Mouse (Mus musculus): ENCODE data around the gene Itpr3. TPM values are rescaled to one million over a fixed set of nuclear protein-coding genes. Genes with fewer than 3 reads are reported as not detected.

Gene Itpr3
- polyA plus RNA-seq, 1 experiment from 2014 or later = 1.5 TPM

DNA sequence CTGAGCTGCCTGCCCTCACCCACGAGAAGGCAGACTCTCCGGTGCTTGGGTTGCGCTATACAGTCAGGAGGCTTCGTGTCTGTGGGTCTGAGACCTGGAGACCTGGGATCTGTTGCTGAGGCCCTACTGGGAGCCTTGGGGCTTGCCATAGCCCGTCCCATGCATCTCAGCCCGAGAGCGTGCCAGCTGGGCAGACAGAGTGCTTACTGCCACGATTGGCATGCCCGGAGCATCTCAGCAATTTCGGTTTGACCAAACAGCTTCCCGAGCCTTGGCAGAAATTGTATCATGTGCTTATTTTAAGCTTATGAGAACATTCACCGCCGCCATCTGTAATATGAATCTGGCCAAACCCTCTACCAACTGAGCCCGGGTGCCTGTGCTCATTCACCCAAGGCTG lies 97.2 kb downstream of the Itpr3 start:
- Histone ChIP-seq H3K27me3 (ENCODE audit: control insufficient read depth, insufficient read depth, low read length) (no peaks in the 10 kb centered on the region), H3K36me3 (replicated peaks; ENCODE audit: control insufficient read depth, insufficient read depth, low read depth, low read length) (no peaks in the 10 kb centered on the region), H3K4me3 (ENCODE audit: low read depth, low read length) (no peak overlapping the region), H3K27ac (replicated peaks; ENCODE audit: low read depth, low read length) (no peak overlapping the region), H3K9me3 (replicated peaks; ENCODE audit: control insufficient read depth, low read length) (no peaks in the 10 kb centered on the region), H3K4me1 (ENCODE audit: control insufficient read depth, insufficient read depth, low read length) (no peaks in the 10 kb centered on the region; the same call in 1 of the 2 replicates), H3K9ac (replicated peaks; ENCODE audit: low read length) (no peak overlapping the region; the same call in 1 of the 2 replicates), H3K4me2 (ENCODE audit: low read depth, low read length) (no peak overlapping the region)
- 87% methylated on average over 14 of the region's 14 CpGs for WGBS
- ATAC-seq (replicated peaks; ENCODE audit: insufficient number of reproducible peaks, low FRiP score, low TSS enrichment, low read depth) = no peak
- DNase-seq (ENCODE audit: low spot score) = no peak

DNA sequence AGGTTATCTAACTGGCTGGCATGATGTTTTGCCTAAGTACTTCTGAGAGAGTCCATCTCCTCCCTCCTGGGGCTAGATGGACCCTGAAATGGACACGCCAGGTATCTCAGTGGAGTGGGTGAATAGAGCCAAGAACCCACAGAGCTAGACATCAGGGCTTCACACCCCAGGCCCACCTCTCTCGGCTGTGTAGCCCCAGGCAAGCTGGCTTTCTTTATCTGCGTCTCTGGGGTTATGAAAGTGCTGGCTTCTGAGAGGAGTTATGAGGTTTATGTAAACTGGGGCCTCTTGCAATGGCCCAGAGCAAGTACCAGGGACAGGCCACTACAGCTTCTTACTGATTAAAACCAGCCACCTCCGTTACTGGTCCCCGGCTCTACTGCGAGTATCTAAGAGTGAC lies 97.8 kb downstream of the Itpr3 start:
- 71% methylated on average over 6 of the region's 6 CpGs for whole genome bisulfite sequencing
- Histone ChIP-seq H3K27me3 (ENCODE audit: control insufficient read depth, insufficient read depth, low read length) (no peaks in the 10 kb centered on the region), H3K27ac (replicated peaks; ENCODE audit: low read depth, low read length) (no peak overlapping the region), H3K4me1 (ENCODE audit: control insufficient read depth, insufficient read depth, low read length) (no peaks in the 10 kb centered on the region; the same call in 1 of the 2 replicates), H3K9me3 (replicated peaks; ENCODE audit: control insufficient read depth, low read length) (no peaks in the 10 kb centered on the region), H3K9ac (replicated peaks; ENCODE audit: low read length) (no peak overlapping the region), H3K36me3 (replicated peaks; ENCODE audit: control insufficient read depth, insufficient read depth, low read depth, low read length) (no peaks in the 10 kb centered on the region), H3K4me3 (ENCODE audit: low read depth, low read length) (no peak overlapping the region), H3K4me2 (ENCODE audit: low read depth, low read length) (no peak overlapping the region)
- no peak for DNase-seq (ENCODE audit: low spot score)
- no peak for ATAC-seq (replicated peaks; ENCODE audit: insufficient number of reproducible peaks, low FRiP score, low TSS enrichment, low read depth)

DNA sequence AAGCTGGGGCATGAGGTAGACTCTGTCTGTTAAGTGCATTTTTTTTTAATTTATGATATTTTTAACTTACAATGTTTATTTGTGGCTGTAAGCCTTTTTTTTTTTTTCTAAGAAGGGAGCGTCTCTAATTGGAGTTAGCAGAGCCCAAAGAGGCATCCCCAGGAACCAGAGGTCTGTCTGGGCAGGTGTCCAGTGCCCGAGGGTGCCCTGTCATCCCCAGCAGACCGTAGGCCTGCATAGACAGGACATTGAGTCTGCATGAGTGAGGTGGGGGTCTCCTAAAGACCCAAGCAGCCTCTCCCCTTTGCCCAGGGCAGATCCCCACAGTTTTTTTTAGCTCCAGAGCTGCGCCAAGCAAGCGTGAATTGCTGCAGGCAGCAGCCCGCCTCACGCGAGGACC lies 98.6 kb downstream of the Itpr3 start:
- H3K36me3 ChIP-seq (replicated peaks; ENCODE audit: control insufficient read depth, insufficient read depth, low read depth, low read length) = no peaks in the 10 kb centered on the region
- H3K4me2 ChIP-seq (ENCODE audit: low read depth, low read length) = no peak overlapping the region
- no peak overlapping the region for H3K4me3 ChIP-seq (ENCODE audit: low read depth, low read length)
- H3K27me3 ChIP-seq (ENCODE audit: control insufficient read depth, insufficient read depth, low read length) = no peaks in the 10 kb centered on the region
- no peaks in the 10 kb centered on the region for H3K9me3 ChIP-seq (replicated peaks; ENCODE audit: control insufficient read depth, low read length)
- H3K4me1 ChIP-seq (ENCODE audit: control insufficient read depth, insufficient read depth, low read length) = no peaks in the 10 kb centered on the region; the same call in 1 of the 2 replicates
- H3K27ac ChIP-seq (replicated peaks; ENCODE audit: low read depth, low read length) = no peak overlapping the region
- ATAC-seq (replicated peaks; ENCODE audit: insufficient number of reproducible peaks, low FRiP score, low TSS enrichment, low read depth) (no peak), DNase-seq (ENCODE audit: low spot score) (no peak)
- H3K9ac ChIP-seq (replicated peaks; ENCODE audit: low read length) = no peak overlapping the region
- 86% methylated on average over 8 of the region's 8 CpGs for WGBS

DNA sequence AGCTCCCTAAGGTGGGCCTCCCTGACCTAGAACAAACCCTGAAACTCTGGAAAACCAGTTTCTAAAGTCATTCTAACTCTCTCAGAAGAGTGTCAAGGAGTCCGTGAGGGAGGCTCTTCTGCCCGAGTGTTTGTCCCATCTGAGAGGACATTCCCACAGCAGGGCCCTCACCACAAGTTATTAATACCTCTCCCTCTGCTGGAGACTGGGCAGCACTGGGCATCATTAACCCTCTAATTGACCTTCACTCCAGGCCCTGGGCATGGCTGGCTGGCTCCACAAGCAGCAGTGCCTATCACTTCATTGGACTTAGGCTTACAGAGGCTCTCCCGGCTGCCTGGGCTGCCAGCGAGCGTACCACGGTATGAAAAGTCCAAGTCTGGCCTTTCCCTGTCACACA lies 101.3 kb downstream of the Itpr3 start:
- ATAC-seq (replicated peaks; ENCODE audit: insufficient number of reproducible peaks, low FRiP score, low TSS enrichment, low read depth) (no peak), DNase-seq (ENCODE audit: low spot score) (no peak)
- no peak overlapping the region for H3K9ac ChIP-seq (replicated peaks; ENCODE audit: low read length)
- H3K4me3 ChIP-seq (ENCODE audit: low read depth, low read length) = no peak overlapping the region
- H3K27ac ChIP-seq (replicated peaks; ENCODE audit: low read depth, low read length) = no peak overlapping the region
- H3K9me3 ChIP-seq (replicated peaks; ENCODE audit: control insufficient read depth, low read length) = no peaks in the 10 kb centered on the region
- no peaks in the 10 kb centered on the region; the same call in 1 of the 2 replicates for H3K4me1 ChIP-seq (ENCODE audit: control insufficient read depth, insufficient read depth, low read length)
- H3K36me3 ChIP-seq (replicated peaks; ENCODE audit: control insufficient read depth, insufficient read depth, low read depth, low read length) = no peaks in the 10 kb centered on the region
- no peaks in the 10 kb centered on the region for H3K27me3 ChIP-seq (ENCODE audit: control insufficient read depth, insufficient read depth, low read length)
- 83% methylated on average over 6 of the region's 6 CpGs for WGBS
- H3K4me2 ChIP-seq (ENCODE audit: low read depth, low read length) = no peak overlapping the region

DNA sequence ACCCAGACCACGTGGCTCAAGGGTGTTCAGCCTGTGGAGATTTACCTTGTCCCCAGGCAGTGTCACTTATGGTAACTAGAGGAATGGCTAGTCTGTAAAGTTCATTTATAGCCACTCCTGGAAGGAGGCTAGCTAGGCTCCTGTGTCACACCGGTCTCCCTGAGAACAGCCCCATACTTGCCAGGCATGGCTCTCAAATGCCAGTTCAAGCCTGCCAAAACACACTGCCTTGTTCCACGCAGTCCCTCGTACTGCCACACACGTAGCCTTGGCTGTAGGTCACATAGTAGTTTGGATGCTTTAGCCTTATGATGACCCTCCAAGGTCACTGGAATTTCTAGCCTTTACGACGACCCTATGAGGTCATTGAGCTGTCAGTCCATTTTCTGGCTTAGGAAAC lies 102.1 kb downstream of the Itpr3 start:
- H3K4me1 ChIP-seq (ENCODE audit: control insufficient read depth, insufficient read depth, low read length) = no peaks in the 10 kb centered on the region
- H3K9me3 ChIP-seq (replicated peaks; ENCODE audit: control insufficient read depth, low read length) = no peaks in the 10 kb centered on the region
- ATAC-seq (replicated peaks; ENCODE audit: insufficient number of reproducible peaks, low FRiP score, low TSS enrichment, low read depth) (no peak), DNase-seq (ENCODE audit: low spot score) (no peak)
- H3K9ac ChIP-seq (replicated peaks; ENCODE audit: low read length) = no peak overlapping the region
- no peaks in the 10 kb centered on the region for H3K36me3 ChIP-seq (replicated peaks; ENCODE audit: control insufficient read depth, insufficient read depth, low read depth, low read length)
- 67% methylated on average over 7 of the region's 7 CpGs for WGBS
- H3K4me3 ChIP-seq (ENCODE audit: low read depth, low read length) = no peak overlapping the region
- no peak overlapping the region for H3K4me2 ChIP-seq (ENCODE audit: low read depth, low read length)
- H3K27me3 ChIP-seq (ENCODE audit: control insufficient read depth, insufficient read depth, low read length) = no peaks in the 10 kb centered on the region
- H3K27ac ChIP-seq (replicated peaks; ENCODE audit: low read depth, low read length) = no peak overlapping the region

DNA sequence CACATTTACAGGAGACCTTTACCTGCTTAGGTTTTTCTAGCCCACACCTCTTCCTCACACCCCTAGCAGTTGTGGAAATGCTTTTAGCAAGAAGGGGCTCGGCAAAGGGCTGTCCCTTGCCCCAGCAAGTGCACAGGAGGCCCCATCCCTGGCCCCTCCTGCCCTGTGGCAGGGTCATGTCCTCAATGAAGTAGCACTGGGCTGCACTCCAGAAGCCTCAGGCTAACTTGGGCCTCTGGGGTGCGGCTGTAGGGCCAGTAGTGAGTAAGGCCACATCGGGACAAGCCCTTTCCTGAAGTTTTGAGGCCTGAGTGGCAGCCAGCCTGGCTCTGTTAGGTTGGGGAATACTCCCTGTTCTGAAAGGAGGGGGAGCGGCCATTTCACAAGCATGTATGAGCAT lies 103.8 kb downstream of the Itpr3 start:
- Histone ChIP-seq H3K4me1 (ENCODE audit: control insufficient read depth, insufficient read depth, low read length) (no peaks in the 10 kb centered on the region), H3K27me3 (ENCODE audit: control insufficient read depth, insufficient read depth, low read length) (no peaks in the 10 kb centered on the region), H3K9me3 (replicated peaks; ENCODE audit: control insufficient read depth, low read length) (no peaks in the 10 kb centered on the region), H3K9ac (replicated peaks; ENCODE audit: low read length) (no peak overlapping the region), H3K36me3 (replicated peaks; ENCODE audit: control insufficient read depth, insufficient read depth, low read depth, low read length) (no peaks in the 10 kb centered on the region), H3K4me3 (ENCODE audit: low read depth, low read length) (no peak overlapping the region), H3K27ac (replicated peaks; ENCODE audit: low read depth, low read length) (no peak overlapping the region), H3K4me2 (ENCODE audit: low read depth, low read length) (no peak overlapping the region)
- WGBS = 59% methylated on average over 4 of the region's 4 CpGs
- DNase-seq (ENCODE audit: low spot score) = no peak
- no peak for ATAC-seq (replicated peaks; ENCODE audit: insufficient number of reproducible peaks, low FRiP score, low TSS enrichment, low read depth)

DNA sequence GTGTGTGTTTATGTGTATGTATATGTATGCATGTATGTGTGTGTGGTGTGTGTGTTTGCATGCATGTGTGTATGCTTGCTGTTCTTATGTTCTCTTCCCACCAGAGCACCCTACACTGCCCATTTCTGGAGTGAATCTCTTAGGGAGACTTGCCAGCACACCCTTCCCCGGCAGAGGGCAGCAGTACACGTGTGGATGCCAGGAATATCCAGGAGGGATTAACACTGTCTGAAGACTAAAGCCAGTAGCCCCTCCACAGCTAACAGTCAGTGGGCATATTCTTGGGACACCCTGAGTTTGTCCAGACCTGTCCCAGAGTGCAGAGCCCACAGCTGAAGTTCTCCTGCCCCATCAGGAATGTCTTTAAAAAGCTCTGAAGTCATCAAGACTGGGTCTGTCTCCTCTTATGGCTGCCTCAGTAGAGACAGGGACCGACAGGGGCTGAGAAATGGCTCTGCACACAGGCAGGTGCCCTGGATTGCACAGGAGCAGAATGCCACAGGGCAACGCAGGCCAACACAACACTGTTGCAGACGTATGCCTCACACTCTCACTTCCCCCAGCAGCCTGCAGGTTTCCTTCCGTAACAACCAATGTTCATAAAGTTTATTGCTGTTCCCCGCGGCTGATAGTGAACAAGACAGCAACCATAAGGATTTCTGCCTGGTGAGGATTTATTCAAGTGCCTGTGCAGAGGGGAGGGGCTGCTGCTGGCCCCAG lies 108.1 kb downstream of the Itpr3 start:
- no peaks in the 10 kb centered on the region for H3K9me3 ChIP-seq (replicated peaks; ENCODE audit: control insufficient read depth, low read length)
- H3K4me2 ChIP-seq (ENCODE audit: low read depth, low read length) = no peak overlapping the region
- ATAC-seq (replicated peaks; ENCODE audit: insufficient number of reproducible peaks, low FRiP score, low TSS enrichment, low read depth) (no peak; the same call in 1 of the 2 replicates), DNase-seq (ENCODE audit: low spot score) (peak; percentile 69)
- WGBS = 70% methylated on average over 8 of the region's 8 CpGs
- no peaks in the 10 kb centered on the region; the same call in 1 of the 2 replicates for H3K4me1 ChIP-seq (ENCODE audit: control insufficient read depth, insufficient read depth, low read length)
- no peak overlapping the region for H3K9ac ChIP-seq (replicated peaks; ENCODE audit: low read length)
- no peaks in the 10 kb centered on the region for H3K27me3 ChIP-seq (ENCODE audit: control insufficient read depth, insufficient read depth, low read length)
- no peak overlapping the region for H3K4me3 ChIP-seq (ENCODE audit: low read depth, low read length)
- H3K27ac ChIP-seq (replicated peaks; ENCODE audit: low read depth, low read length) = no peak overlapping the region
- H3K36me3 ChIP-seq (replicated peaks; ENCODE audit: control insufficient read depth, insufficient read depth, low read depth, low read length) = no peaks in the 10 kb centered on the region

DNA sequence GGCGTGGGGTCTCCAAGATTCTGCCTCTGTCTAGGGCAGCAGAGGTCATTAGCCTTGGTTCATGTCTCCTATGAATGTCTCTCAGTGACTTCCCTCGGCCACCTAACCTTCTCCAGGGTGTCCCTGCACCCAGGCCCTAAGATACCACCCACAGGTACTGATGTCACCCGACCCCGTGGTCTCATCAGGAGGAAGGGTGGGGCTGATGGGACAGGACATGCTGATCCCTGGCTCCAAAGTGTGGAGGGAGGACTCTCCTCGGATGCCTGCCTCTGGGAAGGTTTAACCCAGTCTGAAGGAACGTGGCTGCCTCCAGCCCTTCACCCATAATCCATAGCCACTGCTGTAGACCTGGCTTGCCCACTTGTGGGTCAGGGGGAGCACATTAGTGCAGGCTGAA lies 109.8 kb downstream of the Itpr3 start:
- Histone ChIP-seq H3K9ac (replicated peaks; ENCODE audit: low read length) (no peak overlapping the region), H3K4me1 (ENCODE audit: control insufficient read depth, insufficient read depth, low read length) (no peaks in the 10 kb centered on the region; the same call in 1 of the 2 replicates), H3K27me3 (ENCODE audit: control insufficient read depth, insufficient read depth, low read length) (no peaks in the 10 kb centered on the region), H3K27ac (replicated peaks; ENCODE audit: low read depth, low read length) (no peak overlapping the region), H3K4me2 (ENCODE audit: low read depth, low read length) (no peak overlapping the region), H3K36me3 (replicated peaks; ENCODE audit: control insufficient read depth, insufficient read depth, low read depth, low read length) (no peaks in the 10 kb centered on the region), H3K4me3 (ENCODE audit: low read depth, low read length) (no peak overlapping the region), H3K9me3 (replicated peaks; ENCODE audit: control insufficient read depth, low read length) (no peaks in the 10 kb centered on the region)
- DNase-seq (ENCODE audit: low spot score) = no peak
- no peak for ATAC-seq (replicated peaks; ENCODE audit: insufficient number of reproducible peaks, low FRiP score, low TSS enrichment, low read depth)
- 83% methylated on average over 6 of the region's 6 CpGs for WGBS

All from embryonic facial prominence, embryonic 11.5 days (tissue).